Mouse (Mus musculus): ENCODE measurements at regions not wholly inside any gene's neighbourhood (a gene's known extent, or its start where the extent isn't known, plus 50 kb on each side); places are given as distances from the start of the nearest gene placed in this dataset.

GRCm38 (mm10) chr7:125190067-125190466 is 254.4 kb upstream of the Kdm8 start:
- TF ChIP-seq CTCF (IDR thresholded peaks at IDR 0.05; ENCODE audit: control insufficient read depth, insufficient read depth, insufficient read length) (no peak), CEBPB (IDR thresholded peaks at IDR 0.05; ENCODE audit: low read depth) (no peak), MAX (IDR thresholded peaks at IDR 0.05) (no peak), USF1 (IDR thresholded peaks at IDR 0.05; ENCODE audit: low read depth) (no peak), MYOD1 (IDR thresholded peaks at IDR 0.05; ENCODE audit: control insufficient read depth, insufficient read length, low read depth) (no peak), MYOG (IDR thresholded peaks at IDR 0.05; ENCODE audit: control insufficient read depth, extremely low read depth, insufficient read length) (no peak), FOSL1 (IDR thresholded peaks at IDR 0.05; ENCODE audit: insufficient read depth, low read length, poor library complexity, severe bottlenecking) (no peak)

All from C2C12 (cell line).